Mouse (Mus musculus) cerebellum, adult 2 months (tissue): Measurements from ENCODE around the gene Ckap2l.

ENCODE experiments used
- CTCF ChIP-seq: fragments of 200-500 bp; IDR thresholded peaks from 2 replicates; pipeline ENCODE4 v1.5.1; 2011; ENCODE audit warnings: low read depth, mild to moderate bottlenecking, control low read depth, low read length, moderate library complexity, borderline replicate concordance; ENCODE audit not compliant: insufficient read depth
- POLR2A ChIP-seq: fragments of 200-500 bp; IDR thresholded peaks from 2 replicates; pipeline ENCODE4 v1.6.1; 2011; ENCODE audit warnings: low read length, control low read depth, borderline replicate concordance; ENCODE audit not compliant: insufficient read depth

GRCm38 (mm10) chr2:129234731-129235130 is 62.3 kb downstream of the Ckap2l start:
- TF ChIP-seq CTCF, result no peak
- TF ChIP-seq POLR2A, result no peak
